Mouse (Mus musculus): Measurements from ENCODE around the gene Afap1l2.

The Afap1l2 gene

GRCm38 (mm10) chr19:56976515-56976914 is 31.5 kb downstream of the Afap1l2 start:
- no peak for DNase-seq (ENCODE audit: low spot score)

GRCm38 (mm10) chr19:56975502-56975901 is 32.5 kb downstream of the Afap1l2 start:
- no peak for DNase-seq (ENCODE audit: low spot score)

- DNase-seq (ENCODE audit: low spot score) = no peak
These were observed 33.9 kb downstream of the Afap1l2 start for GRCm38 (mm10) chr19:56974159-56974558.

- no peak for DNase-seq (ENCODE audit: low spot score)
These were observed 35.3 kb downstream of the Afap1l2 start for GRCm38 (mm10) chr19:56972768-56973167.

- DNase-seq (ENCODE audit: low spot score) = no peak
These were observed 36.7 kb downstream of the Afap1l2 start for GRCm38 (mm10) chr19:56971347-56971746.

GRCm38 (mm10) chr19:56963876-56964275 is 44.2 kb downstream of the Afap1l2 start:
- no peak for DNase-seq (ENCODE audit: low spot score)

- no peak for DNase-seq (ENCODE audit: low spot score)
These were observed 48.4 kb downstream of the Afap1l2 start for GRCm38 (mm10) chr19:56959601-56960000.

GRCm38 (mm10) chr19:56959057-56959456 is 49.0 kb downstream of the Afap1l2 start:
- DNase-seq (ENCODE audit: low spot score) = no peak

GRCm38 (mm10) chr19:56958582-56959021 is 49.4 kb downstream of the Afap1l2 start:
- no peak for DNase-seq (ENCODE audit: low spot score)

- no peak for DNase-seq (ENCODE audit: low spot score)
These were observed 50.0 kb downstream of the Afap1l2 start for GRCm38 (mm10) chr19:56958011-56958410.

- DNase-seq (ENCODE audit: low spot score) = no peak
These were observed 52.2 kb downstream of the Afap1l2 start for GRCm38 (mm10) chr19:56955568-56956513.

GRCm38 (mm10) chr19:56954857-56955256 is 53.2 kb downstream of the Afap1l2 start:
- DNase-seq (ENCODE audit: low spot score) = no peak

- DNase-seq (ENCODE audit: low spot score) = no peak
These were observed 54.2 kb downstream of the Afap1l2 start for GRCm38 (mm10) chr19:56953856-56954255.

- no peak for DNase-seq (ENCODE audit: low spot score)
These were observed 57.2 kb downstream of the Afap1l2 start for GRCm38 (mm10) chr19:56950818-56951217.

- DNase-seq (ENCODE audit: low spot score) = no peak
These were observed 58.2 kb downstream of the Afap1l2 start for GRCm38 (mm10) chr19:56949868-56950267.

GRCm38 (mm10) chr19:56947971-56948610 is 59.9 kb downstream of the Afap1l2 start:
- no peak for DNase-seq (ENCODE audit: low spot score)

GRCm38 (mm10) chr19:56946727-56947126 is 61.3 kb downstream of the Afap1l2 start:
- no peak for DNase-seq (ENCODE audit: low spot score)

- DNase-seq (ENCODE audit: low spot score) = no peak
These were observed 61.8 kb downstream of the Afap1l2 start for GRCm38 (mm10) chr19:56946277-56946676.

GRCm38 (mm10) chr19:56945621-56946020 is 62.4 kb downstream of the Afap1l2 start:
- no peak for DNase-seq (ENCODE audit: low spot score)

- DNase-seq (ENCODE audit: low spot score) = no peak
These were observed 63.2 kb downstream of the Afap1l2 start for GRCm38 (mm10) chr19:56944826-56945225.

- no peak for DNase-seq (ENCODE audit: low spot score)
These were observed 63.8 kb downstream of the Afap1l2 start for GRCm38 (mm10) chr19:56944211-56944610.

GRCm38 (mm10) chr19:56942216-56942615 is 65.8 kb downstream of the Afap1l2 start:
- DNase-seq (ENCODE audit: low spot score) = no peak

- DNase-seq (ENCODE audit: low spot score) = no peak
These were observed 67.5 kb downstream of the Afap1l2 start for GRCm38 (mm10) chr19:56940507-56940906.

Measured in lung, postnatal 25 days (tissue).